Mouse (Mus musculus) neural tube, embryonic 15.5 days (tissue): ENCODE results near the gene Atxn2l. TPM values are rescaled to one million over a fixed set of nuclear protein-coding genes. Genes with fewer than 3 reads are reported as not detected.

ENCODE experiments used
- ATAC-seq: fragments of 200-750 bp; cut with Nextera tagmentation; 2 replicates; pipeline ENCODE4 v1.8.0; 2017; ENCODE audit warnings: mild to moderate bottlenecking, moderate TSS enrichment, moderate library complexity; ENCODE audit not compliant: low FRiP score
- H3K27ac ChIP-seq: fragments of 300-500 bp; sonication (generic); replicated peaks from 2 replicates; pipeline ENCODE4 v1.5.1; 2015; ENCODE audit warnings: mild to moderate bottlenecking, inconsistent platforms
- H3K27me3 ChIP-seq: fragments of 300-500 bp; sonication (generic); replicated peaks from 2 replicates; pipeline ENCODE4 v1.6.1; 2015; ENCODE audit warnings: inconsistent platforms
- H3K36me3 ChIP-seq: fragments of 300-500 bp; sonication (generic); 2 replicates; pipeline ENCODE4 v1.6.1; 2015; ENCODE audit warnings: inconsistent platforms
- H3K4me1 ChIP-seq: fragments of 300-500 bp; sonication (generic); 2 replicates; pipeline ENCODE4 v1.6.1; 2015; ENCODE audit warnings: inconsistent platforms
- H3K4me2 ChIP-seq: fragments of 300-500 bp; sonication (generic); 2 replicates; pipeline ENCODE4 v1.6.1; 2015; ENCODE audit warnings: inconsistent platforms, mild to moderate bottlenecking, moderate library complexity
- H3K4me3 ChIP-seq: fragments of 300-500 bp; sonication (generic); replicated peaks from 2 replicates; pipeline ENCODE4 v1.5.1; 2015; ENCODE audit warnings: mild to moderate bottlenecking, inconsistent platforms
- H3K9ac ChIP-seq: fragments of 300-500 bp; sonication (generic); replicated peaks from 2 replicates; pipeline ENCODE4 v1.6.1; 2015; ENCODE audit warnings: mild to moderate bottlenecking, inconsistent platforms
- H3K9me3 ChIP-seq: fragments of 300-500 bp; sonication (generic); replicated peaks from 2 replicates; pipeline ENCODE4 v1.6.1; 2016; ENCODE audit warnings: inconsistent platforms
- WGBS: fragments of 180-500 bp; shearing (Covaris S2); methylation state at CpG from one replicate; pipeline ENCODE4 v1.1.7; 2015; ENCODE audit warnings: mixed read lengths; 5-methylcytosine and 5-hydroxymethylcytosine counted together
- polyA plus RNA-seq: library from polyadenylated mRNA; unstranded; fragments of >200 nt; fragmentation: Nextera tagmentation; extraction: Ambion mirVana; gene quantifications from 2 replicates; pipeline ENCODE4 v1.2.1, GENCODE M21; 2015

The Atxn2l gene
- polyA plus RNA-seq, 1 experiment from 2014 or later: 69.5 TPM

DNA sequence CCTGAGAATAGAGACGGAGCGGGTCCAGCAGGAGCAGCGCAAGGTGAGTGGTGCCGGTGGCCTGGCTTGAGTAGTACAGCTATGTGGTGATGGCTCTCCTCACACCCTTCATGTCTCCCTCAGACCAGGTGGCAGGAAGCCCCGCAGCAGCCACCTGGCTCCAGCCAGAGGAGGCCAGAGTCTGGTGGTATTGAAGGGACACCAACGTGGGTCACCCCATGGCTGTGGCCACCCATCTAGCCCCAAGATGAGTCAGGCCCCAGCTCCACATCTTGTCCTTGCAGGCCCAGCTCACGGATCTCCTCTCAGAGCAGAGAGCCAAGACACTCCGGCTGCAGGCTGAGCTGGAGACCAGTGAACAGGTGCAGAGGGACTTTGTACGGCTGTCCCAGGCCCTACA is 58.7 kb downstream of the Atxn2l start:
- H3K27ac ChIP-seq: no peak overlapping the region
- no peaks in the 10 kb centered on the region for H3K4me1 ChIP-seq
- H3K4me2 ChIP-seq: no peak overlapping the region
- no peak overlapping the region for H3K9ac ChIP-seq
- peaks cover 59% of the 10 kb centered on the region for H3K36me3 ChIP-seq
- 97% methylated on average over 9 of the region's 9 CpGs for WGBS
- no peak for ATAC-seq
- H3K4me3 ChIP-seq: no peak overlapping the region
- no peaks in the 10 kb centered on the region for H3K27me3 ChIP-seq
- no peaks in the 10 kb centered on the region for H3K9me3 ChIP-seq

DNA sequence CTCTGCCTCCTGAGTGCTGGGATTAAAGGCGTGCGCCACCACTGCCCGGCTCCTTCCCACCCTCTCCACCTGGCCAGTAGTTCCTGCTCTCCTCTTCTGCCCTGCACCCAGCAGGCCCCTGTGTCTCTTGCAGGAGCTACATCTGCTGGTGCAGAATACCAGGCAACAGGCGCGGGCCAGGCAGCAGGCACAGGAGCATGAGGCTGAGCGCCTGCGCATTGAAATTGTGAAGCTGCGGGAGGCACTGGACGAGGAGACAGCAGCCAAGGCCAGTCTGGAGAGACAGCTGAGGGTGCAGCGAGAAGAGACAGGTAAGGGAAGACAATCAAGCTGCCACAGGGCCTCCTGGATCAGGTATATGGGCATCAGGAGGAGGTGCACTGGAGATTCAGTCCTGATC is 59.2 kb downstream of the Atxn2l start:
- no peak for ATAC-seq
- peaks cover 59% of the 10 kb centered on the region for H3K36me3 ChIP-seq

More for the DNA sequence above, 59.2 kb downstream of the Atxn2l start:
- WGBS: 94% methylated on average over 10 of the region's 10 CpGs
- H3K4me1 ChIP-seq: no peaks in the 10 kb centered on the region
- H3K27me3 ChIP-seq: no peaks in the 10 kb centered on the region
- no peaks in the 10 kb centered on the region for H3K9me3 ChIP-seq
- H3K9ac ChIP-seq: no peak overlapping the region
- no peak overlapping the region for H3K4me2 ChIP-seq
- H3K4me3 ChIP-seq: no peak overlapping the region
- no peak overlapping the region for H3K27ac ChIP-seq

Other genes starting within 250 kb of the Atxn2l start
- gene Sbk1, start 230.8 kb downstream of the Atxn2l start, polyA plus RNA-seq: 143 and 182 TPM in 2 replicates
- gene Lat, start 133.9 kb downstream of the Atxn2l start, polyA plus RNA-seq: 0.56 and 31.7 TPM in 2 replicates
- gene Spns1, start 126.0 kb downstream of the Atxn2l start, polyA plus RNA-seq: 82.4 and 92.7 TPM in 2 replicates
- 2.4 and 2.8 TPM in 2 replicates for gene Nfatc2ip, start 106.7 kb downstream of the Atxn2l start, polyA plus RNA-seq
- 0.22 and 0.26 TPM in 2 replicates for gene Cd19, start 88.5 kb downstream of the Atxn2l start, polyA plus RNA-seq
- 22.2 and 22.9 TPM in 2 replicates for gene Rabep2, start 74.7 kb downstream of the Atxn2l start, polyA plus RNA-seq
- 6.5 and 12.7 TPM in 2 replicates for gene Atp2a1, start 40.3 kb downstream of the Atxn2l start, polyA plus RNA-seq
- 69.4 and 69.6 TPM in 2 replicates for gene Sh2b1, start 28.0 kb downstream of the Atxn2l start, polyA plus RNA-seq
- 139 and 147 TPM in 2 replicates for gene Tufm, start 16.1 kb downstream of the Atxn2l start, polyA plus RNA-seq
- gene Eif3c, start 63.0 kb upstream of the Atxn2l start, polyA plus RNA-seq: 178 and 194 TPM in 2 replicates
- gene Apobr, start 81.5 kb upstream of the Atxn2l start, polyA plus RNA-seq: 0.22 and 1.3 TPM in 2 replicates
- gene Cln3, start 82.4 kb upstream of the Atxn2l start, polyA plus RNA-seq: 32.6 and 32.7 TPM in 2 replicates
- not detected in 2 replicates for gene Il27, start 91.5 kb upstream of the Atxn2l start, polyA plus RNA-seq
- gene Nupr1, start 127.4 kb upstream of the Atxn2l start, polyA plus RNA-seq: 12.4 and 13.9 TPM in 2 replicates
- gene Sgf29, start 145.9 kb upstream of the Atxn2l start, polyA plus RNA-seq: 53.2 and 64.5 TPM in 2 replicates
- 3.4 and 5.1 TPM in 2 replicates for gene Sult1a1, start 173.0 kb upstream of the Atxn2l start, polyA plus RNA-seq
- 131 and 154 TPM in 2 replicates for gene Bola2, start 192.0 kb upstream of the Atxn2l start, polyA plus RNA-seq
- gene Slx1b, start 192.3 kb upstream of the Atxn2l start, polyA plus RNA-seq: 13.9 and 18.2 TPM in 2 replicates
- gene Coro1a, start 204.3 kb upstream of the Atxn2l start, polyA plus RNA-seq: 120 and 192 TPM in 2 replicates